30 mouse cellular contexts compared by ENCODE assay signal in genomic region chr12:112108696-112109445, GRCm38 (mm10). TPM values are rescaled to one million over a fixed set of nuclear protein-coding genes. Genes with fewer than 3 reads are reported as not detected.
A peak's percentile ranks its signal among the peaks of the same experiment; 100 is the strongest.
DNase-seq lines count a peak whose midpoint lies in the region; ATAC-seq lines count a peak whose summit lies in the region.
"Had no signal": no experiment of that assay in that cellular context is flagged by ENCODE, and none has a peak within 500 bp of the region (broad histone marks: within the 10 kb centered on the region; RNA-seq: fewer than 3 reads in every experiment).

No protein-coding gene starts in this region.

- no peak overlapping the region for H3K27ac ChIP-seq in kidney, embryonic 16.5 days (ENCODE audit: low read length)
- no peak overlapping the region for H3K27ac ChIP-seq in liver, embryonic 16.5 days (ENCODE audit: low read length)
- H3K27ac ChIP-seq in liver, embryonic 12.5 days, result no peak overlapping the region
- H3K27ac ChIP-seq: embryonic facial prominence, embryonic 10.5 days; embryonic facial prominence, embryonic 15.5 days; forebrain, embryonic 12.5 days; heart, embryonic 15.5 days; kidney, postnatal 0 days; layer of hippocampus, adult 2 months; limb, embryonic 13.5 days; midbrain, embryonic 10.5 days; midbrain, embryonic 15.5 days; stomach, postnatal 0 days had no signal

- DNase-seq in kidney, adult 11 months, result peak; percentile 78
- DNase-seq in kidney, adult 8-10 months, result peak; percentile 73 to 78
- DNase-seq in kidney, postnatal 36 days, result peak; percentile 83
- no peak for DNase-seq in right cerebral cortex, adult 2 months (ENCODE audit: low spot score in 2 of 2)
- DNase-seq in ovary, postnatal 14 days (ENCODE audit: low spot score), result no peak
- DNase-seq: adrenal gland, postnatal 25 days; cerebellum, adult 2 months; cerebellum, postnatal 25 days; gastrocnemius, postnatal 14 days; lung, adult 2 months; lung, postnatal 14 days; right cerebral cortex, adult 18-20 months; right cerebral cortex, postnatal 4 days; thymus, adult 2 months; thymus, postnatal 36 days had no signal

- H3K4me2 ChIP-seq in kidney, embryonic 16.5 days (replicated peaks; ENCODE audit: low read depth, low read length), result no peak overlapping the region
- no peak overlapping the region for H3K4me2 ChIP-seq in liver, embryonic 16.5 days (ENCODE audit: low read depth, low read length)
- no peak overlapping the region for H3K4me2 ChIP-seq in liver, embryonic 12.5 days
- H3K4me2 ChIP-seq: embryonic facial prominence, embryonic 15.5 days; forebrain, embryonic 12.5 days; heart, embryonic 15.5 days; limb, embryonic 13.5 days; midbrain, embryonic 15.5 days had no signal

- no peak for ATAC-seq in kidney, embryonic 16.5 days (ENCODE audit: low FRiP score, low TSS enrichment)
- peak; percentile 50; the same call in 1 of the 2 replicates for ATAC-seq in liver, embryonic 16.5 days (ENCODE audit: low read depth)
- no peak for ATAC-seq in liver, embryonic 12.5 days
- ATAC-seq: hindbrain, embryonic 16.5 days; midbrain, embryonic 15.5 days had no signal

- 51% methylated on average over 11 of the region's 11 CpGs for WGBS in kidney, embryonic 16.5 days
- WGBS in liver, embryonic 16.5 days (ENCODE audit: insufficient replicate concordance), result 63% methylated on average over 11 of the region's 11 CpGs
- 66% methylated on average over 11 of the region's 11 CpGs for WGBS in liver, embryonic 12.5 days (ENCODE audit: insufficient replicate concordance)

- H3K9me3 ChIP-seq in kidney, embryonic 16.5 days (ENCODE audit: low read length), result no peaks in the 10 kb centered on the region
- H3K9me3 ChIP-seq in liver, embryonic 16.5 days (replicated peaks; ENCODE audit: control insufficient read depth, low read length), result no peaks in the 10 kb centered on the region
- H3K9me3 ChIP-seq in liver, embryonic 12.5 days (replicated peaks), result no peaks in the 10 kb centered on the region
- H3K9me3 ChIP-seq: embryonic facial prominence, embryonic 10.5 days; embryonic facial prominence, embryonic 15.5 days; forebrain, embryonic 12.5 days; G1E; heart, embryonic 15.5 days; limb, embryonic 13.5 days; midbrain, embryonic 10.5 days; midbrain, embryonic 15.5 days had no signal

- no peak overlapping the region for H3K4me3 ChIP-seq in kidney, embryonic 16.5 days (ENCODE audit: low read length)
- no peak overlapping the region for H3K4me3 ChIP-seq in liver, embryonic 16.5 days (ENCODE audit: low read depth, low read length)
- H3K4me3 ChIP-seq in liver, embryonic 12.5 days, result no peak overlapping the region
- H3K4me3 ChIP-seq: embryonic facial prominence, embryonic 10.5 days; embryonic facial prominence, embryonic 15.5 days; forebrain, embryonic 12.5 days; heart, embryonic 15.5 days; layer of hippocampus, adult 2 months; limb, embryonic 13.5 days; midbrain, embryonic 10.5 days; midbrain, embryonic 15.5 days had no signal

- no peak overlapping the region for H3K9ac ChIP-seq in kidney, embryonic 16.5 days (replicated peaks; ENCODE audit: low read length)
- H3K9ac ChIP-seq in liver, embryonic 16.5 days (ENCODE audit: low read depth, low read length), result no peak overlapping the region
- no peak overlapping the region for H3K9ac ChIP-seq in liver, embryonic 12.5 days
- H3K9ac ChIP-seq: embryonic facial prominence, embryonic 15.5 days; forebrain, embryonic 12.5 days; heart, embryonic 15.5 days; limb, embryonic 13.5 days; midbrain, embryonic 15.5 days had no signal

- H3K27me3 ChIP-seq in kidney, embryonic 16.5 days (ENCODE audit: insufficient read depth, low read length), result no peaks in the 10 kb centered on the region
- H3K27me3 ChIP-seq in liver, embryonic 16.5 days (ENCODE audit: control insufficient read depth, insufficient read depth, low read depth, low read length), result peaks cover 4% of the 10 kb centered on the region; the same call in 1 of the 2 replicates
- peaks cover 55% of the 10 kb centered on the region for H3K27me3 ChIP-seq in liver, embryonic 12.5 days (replicated peaks)
- H3K27me3 ChIP-seq: embryonic facial prominence, embryonic 15.5 days; midbrain, embryonic 15.5 days had no signal

- H3K36me3 ChIP-seq in kidney, embryonic 16.5 days (ENCODE audit: insufficient read depth, low read length), result no peaks in the 10 kb centered on the region
- no peaks in the 10 kb centered on the region for H3K36me3 ChIP-seq in liver, embryonic 16.5 days (ENCODE audit: control insufficient read depth, insufficient read depth)
- no peaks in the 10 kb centered on the region for H3K36me3 ChIP-seq in liver, embryonic 12.5 days
- H3K36me3 ChIP-seq: embryonic facial prominence, embryonic 10.5 days; embryonic facial prominence, embryonic 15.5 days; forebrain, embryonic 12.5 days; G1E; heart, embryonic 15.5 days; limb, embryonic 13.5 days; midbrain, embryonic 10.5 days; midbrain, embryonic 15.5 days had no signal

- H3K4me1 ChIP-seq in kidney, embryonic 16.5 days (ENCODE audit: insufficient read depth, low read length), result peaks cover 9% of the 10 kb centered on the region
- H3K4me1 ChIP-seq in liver, embryonic 16.5 days (ENCODE audit: control insufficient read depth, low read depth, low read length), result no peaks in the 10 kb centered on the region
- H3K4me1 ChIP-seq in liver, embryonic 12.5 days, result no peaks in the 10 kb centered on the region; the same call in 1 of the 2 replicates

RNA-seq across cellular contexts. Expression of gene Aspg, which starts 2.4 kb away (rescaled TPM):
- polyA plus RNA-seq in kidney, embryonic 16.5 days (2015; fragmentation: Nextera tagmentation; extraction: Ambion mirVana), result 3.7 TPM in 2 replicates
- 0.28 and 0.30 TPM in 2 replicates for polyA plus RNA-seq in liver, embryonic 16.5 days (2015; fragmentation: Nextera tagmentation; extraction: Ambion mirVana)
- 0.46 and 0.50 TPM in 2 replicates for polyA plus RNA-seq in liver, embryonic 12.5 days (2016; fragmentation: Nextera tagmentation; extraction: Ambion mirVana)
- polyA plus RNA-seq: G1E had no signal

RNA-seq across cellular contexts. Expression of gene Kif26a, which starts 37.1 kb away (rescaled TPM):
- 3.8 and 4.4 TPM in 2 replicates for polyA plus RNA-seq in kidney, embryonic 16.5 days (2015; fragmentation: Nextera tagmentation; extraction: Ambion mirVana)
- 0.21 and 0.27 TPM in 2 replicates for polyA plus RNA-seq in liver, embryonic 16.5 days (2015; fragmentation: Nextera tagmentation; extraction: Ambion mirVana)
- 0.44 and 0.51 TPM in 2 replicates for polyA plus RNA-seq in liver, embryonic 12.5 days (2016; fragmentation: Nextera tagmentation; extraction: Ambion mirVana)
- polyA plus RNA-seq: G1E had no signal

Comparison
In these comparisons a context has a peak if more than half of its experiments do, and no peak if none do; other contexts are left out.
1. DNase-seq: peak in kidney, adult 11 months (single experiment), kidney, adult 8-10 months (2 of 2) and kidney, postnatal 36 days (2 of 2); none in right cerebral cortex, adult 2 months (0 of 2) and ovary, postnatal 14 days (single experiment).